Mouse (Mus musculus) hindbrain, embryonic 11.5 days (tissue): ENCODE results near the gene Arpc3. TPM values are rescaled to one million over a fixed set of nuclear protein-coding genes. Genes with fewer than 3 reads are reported as not detected.

Source experiments
- polyA plus RNA-seq: library from polyadenylated mRNA; unstranded; fragments of >200 nt; fragmentation: Nextera tagmentation; extraction: Ambion mirVana; gene quantifications from 2 replicates; pipeline ENCODE4 v1.2.1, GENCODE M21; 2014

Arpc3 gene
- polyA plus RNA-seq, 1 experiment from 2014 or later = 53.8 TPM

Other genes with a start within 250 kb of the Arpc3 start
- gene Ppp1cc, start 233.6 kb upstream of the Arpc3 start, polyA plus RNA-seq = 293 and 305 TPM in 2 replicates
- gene Hvcn1, start 185.1 kb upstream of the Arpc3 start, polyA plus RNA-seq = 5.0 and 6.1 TPM in 2 replicates
- 4.4 and 5.6 TPM in 2 replicates for gene Tctn1, start 127.4 kb upstream of the Arpc3 start, polyA plus RNA-seq
- gene Pptc7, start 107.5 kb upstream of the Arpc3 start, polyA plus RNA-seq = 8.1 and 8.4 TPM in 2 replicates
- 7.4 and 10.7 TPM in 2 replicates for gene Rad9b, start 37.6 kb upstream of the Arpc3 start, polyA plus RNA-seq
- 220 and 231 TPM in 2 replicates for gene Vps29, start 37.5 kb upstream of the Arpc3 start, polyA plus RNA-seq
- 63.5 and 68.1 TPM in 2 replicates for gene Gpn3, start 20.0 kb upstream of the Arpc3 start, polyA plus RNA-seq
- 119 and 123 TPM in 2 replicates for gene Fam216a, start 19.5 kb upstream of the Arpc3 start, polyA plus RNA-seq
- 27.1 and 33.7 TPM in 2 replicates for gene Anapc7, start 29.8 kb downstream of the Arpc3 start, polyA plus RNA-seq
- gene Atp2a2, start 110.3 kb downstream of the Arpc3 start, polyA plus RNA-seq = 46.5 and 50.2 TPM in 2 replicates
- 46.1 and 49.1 TPM in 2 replicates for gene Ift81, start 222.6 kb downstream of the Arpc3 start, polyA plus RNA-seq